Mouse (Mus musculus): Measurements from ENCODE around the gene Ccdc92. TPM values are rescaled to one million over a fixed set of nuclear protein-coding genes. Genes with fewer than 3 reads are reported as not detected.

Ccdc92 gene
- total and polyA plus RNA-seq, 2 experiments from 2014 or later, result 0.64 to 4.7 TPM

DNA sequence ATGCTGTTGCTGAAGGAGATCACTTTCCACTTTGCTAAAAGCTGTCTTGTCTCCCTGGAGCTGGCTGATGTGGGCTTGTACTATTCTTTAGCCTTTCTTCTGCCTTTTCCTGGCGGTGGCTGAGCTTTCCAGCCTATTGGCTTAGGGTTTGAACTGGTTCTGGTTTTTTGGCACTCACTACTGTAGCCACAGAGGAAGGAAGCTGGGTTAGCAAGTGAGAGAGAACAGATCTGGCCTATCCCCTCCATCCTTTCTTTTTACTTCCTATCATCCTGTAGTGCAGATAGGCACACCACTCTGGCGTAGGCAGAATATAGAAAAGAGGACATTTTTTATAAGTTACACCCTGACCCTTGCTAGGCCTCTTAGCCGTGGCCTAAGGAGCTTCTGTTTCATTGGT lies 10.9 kb upstream of the Ccdc92 start:
- peaks cover 21% of the 10 kb centered on the region for H3K4me1 ChIP-seq (ENCODE audit: control insufficient read depth, insufficient read depth)
- H3K9me3 ChIP-seq (replicated peaks; ENCODE audit: control insufficient read depth, low read length), result no peaks in the 10 kb centered on the region
- no peak overlapping the region for H3K4me2 ChIP-seq (ENCODE audit: low read depth, low read length)
- DNase-seq (ENCODE audit: low spot score), result peak; percentile 9
- no peaks in the 10 kb centered on the region for H3K27me3 ChIP-seq (ENCODE audit: control insufficient read depth, insufficient read depth, low read length)
- no peak; the same call in 1 of the 2 replicates for ATAC-seq (ENCODE audit: insufficient read depth, low read depth)
- no peak overlapping the region for H3K9ac ChIP-seq (replicated peaks; ENCODE audit: low read depth, low read length)
- 74% methylated on average over 3 of the region's 3 CpGs for WGBS
- H3K36me3 ChIP-seq (replicated peaks; ENCODE audit: control insufficient read depth, insufficient read depth, low read length), result 0 out of 2 replicates have a peak, but pooled peaks cover 5% of the 10 kb centered on the region
- H3K4me3 ChIP-seq (ENCODE audit: low read depth, low read length), result no peak overlapping the region
- H3K27ac ChIP-seq (ENCODE audit: low read depth), result peak overlapping the region; percentile 35; the same call in 1 of the 2 replicates
- TF ChIP-seq CTCF (IDR thresholded peaks at IDR 0.05; ENCODE audit: low read depth) (no peak), EP300 (IDR thresholded peaks at IDR 0.05; ENCODE audit: low read depth) (no peak)

DNA sequence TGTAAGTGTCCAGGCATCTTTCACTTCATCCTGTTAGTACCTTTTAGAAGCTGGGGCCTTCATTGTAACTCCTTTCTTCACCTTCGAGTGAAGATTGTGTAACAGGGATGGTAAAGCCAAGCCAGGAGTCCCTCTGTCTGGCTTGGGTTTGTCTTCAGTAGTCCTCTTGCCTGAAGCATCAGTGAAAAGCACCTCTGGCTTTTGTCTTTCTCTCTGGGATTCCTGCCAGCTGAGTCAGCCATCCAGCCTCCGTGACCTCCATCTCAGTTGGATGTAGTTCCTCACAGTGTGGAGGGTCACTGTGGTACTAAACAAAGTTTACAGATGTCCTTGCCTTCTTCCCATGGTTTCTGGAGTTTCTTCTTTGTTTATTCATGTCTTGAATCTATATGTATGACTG lies 9.8 kb upstream of the Ccdc92 start:
- Histone ChIP-seq H3K4me3 (ENCODE audit: low read depth, low read length) (no peak overlapping the region), H3K9me3 (replicated peaks; ENCODE audit: control insufficient read depth, low read length) (no peaks in the 10 kb centered on the region), H3K4me2 (ENCODE audit: low read depth, low read length) (no peak overlapping the region), H3K27ac (ENCODE audit: low read depth) (no peak overlapping the region), H3K4me1 (ENCODE audit: control insufficient read depth, insufficient read depth) (peaks cover 17% of the 10 kb centered on the region), H3K9ac (replicated peaks; ENCODE audit: low read depth, low read length) (no peak overlapping the region), H3K27me3 (ENCODE audit: control insufficient read depth, insufficient read depth, low read length) (no peaks in the 10 kb centered on the region), H3K36me3 (replicated peaks; ENCODE audit: control insufficient read depth, insufficient read depth, low read length) (0 out of 2 replicates have a peak, but pooled peaks cover 5% of the 10 kb centered on the region)
- TF ChIP-seq EP300 (IDR thresholded peaks at IDR 0.05; ENCODE audit: low read depth), result no peak
- no peak for TF ChIP-seq CTCF (IDR thresholded peaks at IDR 0.05; ENCODE audit: low read depth)
- 5% methylated on average over 2 of the region's 2 CpGs for WGBS
- ATAC-seq (ENCODE audit: insufficient read depth, low read depth) (0 out of 2 replicates have a peak, but pooled peaks have one; percentile 39), DNase-seq (ENCODE audit: low spot score) (peak; percentile 25)

DNA sequence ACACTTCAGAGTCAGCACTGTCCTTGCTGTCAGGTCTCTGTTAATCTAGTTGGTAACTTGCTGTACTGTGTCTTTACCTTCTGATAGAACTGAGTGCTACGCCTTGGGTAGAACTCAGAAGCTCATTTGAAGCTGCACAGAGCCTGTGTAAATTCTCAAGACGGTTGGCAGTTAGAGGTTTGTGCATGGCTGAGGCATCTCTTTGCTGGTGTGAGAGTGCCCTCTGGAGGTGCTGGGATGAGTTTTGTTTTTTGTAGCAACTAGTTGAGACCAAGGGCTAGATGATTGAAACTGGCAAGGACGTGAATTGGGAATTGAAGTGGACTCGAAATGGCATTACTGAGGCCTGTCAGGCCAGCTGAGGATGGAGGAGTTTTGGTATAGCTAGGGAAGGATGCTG lies 6.8 kb upstream of the Ccdc92 start:
- Histone ChIP-seq H3K4me1 (ENCODE audit: control insufficient read depth, insufficient read depth) (peaks cover 17% of the 10 kb centered on the region), H3K27ac (ENCODE audit: low read depth) (no peak overlapping the region), H3K4me2 (ENCODE audit: low read depth, low read length) (no peak overlapping the region), H3K9ac (replicated peaks; ENCODE audit: low read depth, low read length) (no peak overlapping the region), H3K36me3 (replicated peaks; ENCODE audit: control insufficient read depth, insufficient read depth, low read length) (peaks cover 11% of the 10 kb centered on the region; the same call in 1 of the 2 replicates), H3K9me3 (replicated peaks; ENCODE audit: control insufficient read depth, low read length) (no peaks in the 10 kb centered on the region), H3K4me3 (ENCODE audit: low read depth, low read length) (no peak overlapping the region), H3K27me3 (ENCODE audit: control insufficient read depth, insufficient read depth, low read length) (no peaks in the 10 kb centered on the region)
- ATAC-seq (ENCODE audit: insufficient read depth, low read depth) (0 out of 2 replicates have a peak, but pooled peaks have one; percentile 39), DNase-seq (ENCODE audit: low spot score) (peak; percentile 51)
- TF ChIP-seq EP300 (IDR thresholded peaks at IDR 0.05; ENCODE audit: low read depth) (no peak), CTCF (IDR thresholded peaks at IDR 0.05; ENCODE audit: low read depth) (peak; percentile 70)
- 29% methylated on average over 4 of the region's 4 CpGs for WGBS

DNA sequence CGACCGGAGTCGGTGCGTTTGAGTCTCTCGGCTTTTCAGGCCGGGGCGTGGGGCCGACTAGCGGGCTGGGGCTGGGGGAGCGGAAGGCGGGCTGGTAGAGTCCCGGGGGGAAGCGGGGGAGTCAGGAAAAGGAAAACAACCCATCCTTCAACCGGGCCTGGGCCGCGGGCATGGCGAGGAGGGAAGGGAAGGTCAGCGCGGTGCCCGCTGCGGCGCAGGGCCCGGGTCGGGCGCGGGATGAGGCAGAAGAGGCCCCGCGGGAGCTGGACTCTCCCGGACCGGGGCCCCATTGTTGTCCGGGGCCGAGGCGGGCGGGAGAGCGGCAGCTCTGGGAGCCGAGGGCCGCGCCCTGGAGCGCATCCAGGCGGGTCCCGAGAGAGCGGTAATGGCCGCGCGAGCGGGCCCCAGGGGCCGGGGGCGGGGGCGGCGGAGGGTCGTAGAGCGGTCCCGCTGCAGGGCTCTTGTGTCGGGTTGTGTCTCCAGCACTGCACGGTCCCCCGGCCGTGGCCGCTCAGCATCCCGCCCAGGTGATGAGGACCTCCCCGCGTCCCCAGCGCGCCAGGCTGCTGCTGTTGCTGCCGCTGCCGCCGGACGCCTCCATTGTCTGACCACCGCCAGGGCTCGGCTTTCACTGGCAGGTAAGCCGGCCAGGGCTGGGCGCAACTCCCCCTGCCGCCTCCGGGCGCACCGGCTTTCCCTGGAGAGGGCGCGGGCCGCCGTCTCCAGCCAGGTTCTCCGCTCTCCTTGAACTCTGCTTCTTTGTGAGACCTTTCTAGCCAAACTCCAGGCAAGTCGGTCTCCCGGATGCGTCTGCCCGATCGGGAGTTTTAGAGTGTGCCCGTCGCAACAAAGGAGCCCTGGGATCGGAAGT lies 882 bp upstream of the Ccdc92 start:
- no peak for DNase-seq (ENCODE audit: low spot score)

DNA sequence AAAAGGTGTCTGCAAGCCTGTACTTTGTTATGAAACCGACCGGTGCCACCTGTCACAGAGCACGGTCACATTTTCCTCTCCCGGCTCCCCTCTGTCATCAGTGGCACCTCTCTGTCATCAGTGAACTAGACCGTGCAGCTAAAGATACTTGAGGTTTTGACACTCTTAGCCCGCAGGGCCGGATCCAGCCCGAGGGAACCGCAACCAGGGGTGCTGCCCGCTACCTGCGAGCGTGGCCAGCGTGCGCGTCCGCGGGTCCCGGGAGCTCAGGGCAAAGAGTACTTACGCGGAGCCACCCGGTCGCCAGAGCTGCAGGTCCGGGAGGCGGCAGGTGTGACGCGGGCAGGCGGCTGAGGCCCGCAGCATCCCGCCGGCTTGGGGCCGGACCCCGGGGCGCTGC lies 761 bp downstream of the Ccdc92 start:
- DNase-seq (ENCODE audit: low spot score) (no peak), ATAC-seq (ENCODE audit: insufficient read depth, low read depth) (no peak)
- peaks cover 10% of the 10 kb centered on the region; the same call in 1 of the 2 replicates for H3K36me3 ChIP-seq (replicated peaks; ENCODE audit: control insufficient read depth, insufficient read depth, low read length)
- 1% methylated on average over 33 of the region's 33 CpGs for WGBS
- no peaks in the 10 kb centered on the region for H3K4me1 ChIP-seq (ENCODE audit: control insufficient read depth, insufficient read depth)
- peaks cover 48% of the 10 kb centered on the region for H3K27me3 ChIP-seq (ENCODE audit: control insufficient read depth, insufficient read depth, low read length)
- H3K9me3 ChIP-seq (replicated peaks; ENCODE audit: control insufficient read depth, low read length), result no peaks in the 10 kb centered on the region
- H3K4me3 ChIP-seq (ENCODE audit: low read depth, low read length), result peak overlapping the region; percentile 99
- TF ChIP-seq CTCF (IDR thresholded peaks at IDR 0.05; ENCODE audit: low read depth), result no peak
- no peak for TF ChIP-seq EP300 (IDR thresholded peaks at IDR 0.05; ENCODE audit: low read depth)
- H3K27ac ChIP-seq (ENCODE audit: low read depth), result no peak overlapping the region
- no peak overlapping the region for H3K9ac ChIP-seq (replicated peaks; ENCODE audit: low read depth, low read length)
- H3K4me2 ChIP-seq (ENCODE audit: low read depth, low read length), result peak overlapping the region; percentile 98

More for the DNA sequence above, 882 bp upstream of the Ccdc92 start:
- H3K27ac ChIP-seq (ENCODE audit: low read depth), result peak overlapping the region; percentile 80
- H3K9me3 ChIP-seq (replicated peaks; ENCODE audit: control insufficient read depth, low read length), result no peaks in the 10 kb centered on the region
- H3K4me2 ChIP-seq (ENCODE audit: low read depth, low read length), result peak overlapping the region; percentile 98
- peak overlapping the region; percentile 89 for H3K9ac ChIP-seq (replicated peaks; ENCODE audit: low read depth, low read length)
- peak; percentile 56 for ATAC-seq (ENCODE audit: insufficient read depth, low read depth)
- WGBS, result under 1% methylated on average over 85 of the region's 88 CpGs
- peak overlapping the region; percentile 99 for H3K4me3 ChIP-seq (ENCODE audit: low read depth, low read length)
- TF ChIP-seq EP300 (IDR thresholded peaks at IDR 0.05; ENCODE audit: low read depth) (no peak), CTCF (IDR thresholded peaks at IDR 0.05; ENCODE audit: low read depth) (no peak)
- peaks cover 40% of the 10 kb centered on the region for H3K27me3 ChIP-seq (ENCODE audit: control insufficient read depth, insufficient read depth, low read length)
- peaks cover 10% of the 10 kb centered on the region; the same call in 1 of the 2 replicates for H3K36me3 ChIP-seq (replicated peaks; ENCODE audit: control insufficient read depth, insufficient read depth, low read length)
- H3K4me1 ChIP-seq (ENCODE audit: control insufficient read depth, insufficient read depth), result no peaks in the 10 kb centered on the region

All from heart, postnatal 0 days (tissue).